Mouse (Mus musculus) thymus, postnatal 10 days (tissue): ENCODE measurements around the gene Crtap.
"Not testable (repeated sequence)": the region's sequence is repeated elsewhere in the genome, so short reads cannot be mapped to it uniquely, and the experiment has no call there.

Source experiments
- DNase-seq, 2 experiments: peaks; one replicate each; pipeline ENCODE4 v3.0.0; 2021; ENCODE audit warnings: low spot score in 2 of 2

The Crtap gene

GRCm38 (mm10) chr9:114395258-114395657 lies 4.8 kb upstream of the Crtap start:
- DNase-seq = no peak

GRCm38 (mm10) chr9:114394677-114395076 lies 4.2 kb upstream of the Crtap start:
- no peak for DNase-seq

GRCm38 (mm10) chr9:114394136-114394535 lies 3.7 kb upstream of the Crtap start:
- DNase-seq = not testable (repeated sequence)

DNA sequence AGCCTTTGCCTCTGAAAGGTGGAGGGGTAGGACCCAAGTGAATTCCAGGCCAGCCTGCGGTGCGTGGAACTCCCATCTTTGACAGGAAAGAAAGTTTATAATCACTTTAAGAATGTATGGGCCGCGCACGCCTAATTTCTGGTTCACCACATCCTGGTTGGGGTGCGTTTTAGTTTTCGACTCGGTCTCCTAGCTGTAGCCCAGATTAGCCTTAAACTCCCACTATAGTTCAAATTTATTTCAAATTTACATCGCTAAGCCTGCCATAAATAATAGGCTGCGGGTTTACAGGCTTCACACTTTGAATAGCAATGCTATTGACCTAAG lies 237 bp upstream of the Crtap start:
- no peak for DNase-seq

DNA sequence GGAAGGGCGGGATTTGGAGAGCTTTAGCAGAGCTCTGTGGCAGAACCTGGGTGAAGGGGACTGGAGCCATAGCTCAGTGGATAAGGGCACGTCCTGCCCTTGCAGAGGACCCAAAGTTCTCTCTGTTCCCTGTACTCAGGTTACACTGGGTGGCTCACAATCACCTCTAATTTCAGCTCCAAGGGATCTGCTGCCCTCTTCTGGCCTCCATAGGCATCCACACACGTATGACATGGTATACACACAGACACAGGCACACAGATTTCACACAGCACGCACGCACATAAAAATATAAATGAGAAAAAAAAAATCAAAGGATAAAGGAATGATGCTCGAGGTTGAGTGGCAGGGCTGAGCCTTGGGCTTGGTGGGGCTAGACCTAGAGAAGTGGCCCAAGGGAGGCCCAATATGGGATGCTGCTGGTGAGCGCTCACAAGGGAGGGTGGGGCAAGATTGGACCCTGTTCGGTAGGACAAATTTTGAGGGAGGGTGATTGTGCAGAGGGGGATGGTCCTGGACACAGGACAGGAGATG lies 1.0 kb downstream of the Crtap start:
- DNase-seq = no peak

DNA sequence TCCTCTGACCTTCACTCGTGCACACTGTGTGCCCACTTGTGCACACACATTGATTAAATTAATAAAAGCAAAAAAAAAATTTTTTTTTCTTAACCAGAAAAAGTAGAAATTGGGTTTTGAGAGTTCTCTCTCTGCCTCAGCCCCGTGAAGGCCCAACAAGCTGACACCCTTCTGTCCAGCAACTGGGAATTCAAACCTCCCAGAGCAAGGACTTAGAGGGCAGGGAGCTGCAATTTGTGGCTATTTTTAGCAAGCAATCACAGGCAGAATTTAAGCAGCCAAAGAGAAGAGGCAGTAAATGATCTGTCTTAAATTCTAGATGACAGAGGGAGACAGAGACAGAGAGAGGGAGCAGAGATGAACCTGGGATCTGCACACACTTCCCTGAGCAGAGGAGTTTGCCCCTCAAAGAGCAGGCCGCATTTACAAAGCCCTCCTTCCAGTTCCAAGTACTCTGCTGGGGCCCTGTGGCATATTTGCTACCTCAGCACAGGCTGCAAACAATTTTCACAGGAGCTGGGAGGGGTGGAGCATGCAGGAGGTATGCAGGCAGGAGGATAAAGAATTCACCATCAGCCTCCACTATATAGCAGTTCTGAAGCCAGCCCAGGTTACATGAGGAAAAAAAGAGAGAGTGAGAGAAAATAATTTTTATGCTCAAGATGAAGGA lies 1.6 kb downstream of the Crtap start:
- no peak for DNase-seq

DNA sequence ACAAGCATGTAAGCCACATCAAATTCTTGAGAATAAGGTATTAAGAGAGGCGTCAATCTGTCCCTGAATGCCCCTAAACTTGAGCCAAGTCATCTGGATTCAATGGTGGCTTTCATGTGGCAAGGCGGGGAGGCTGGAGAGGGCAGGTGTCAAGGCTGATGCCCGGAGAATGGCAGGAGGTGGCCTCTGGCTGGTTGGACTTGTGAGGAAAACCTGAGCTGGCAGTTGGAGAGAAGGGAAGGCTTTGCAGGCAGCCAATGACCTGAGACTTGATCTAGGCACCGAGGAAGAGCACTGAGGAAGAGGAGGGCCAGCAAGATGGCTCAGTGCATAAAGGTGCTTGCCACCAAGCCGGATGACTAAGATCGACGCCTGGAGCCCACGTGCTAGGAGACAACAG lies 2.2 kb downstream of the Crtap start:
- no peak for DNase-seq

GRCm38 (mm10) chr9:114387086-114387485 lies 3.4 kb downstream of the Crtap start:
- DNase-seq = no peak

DNA sequence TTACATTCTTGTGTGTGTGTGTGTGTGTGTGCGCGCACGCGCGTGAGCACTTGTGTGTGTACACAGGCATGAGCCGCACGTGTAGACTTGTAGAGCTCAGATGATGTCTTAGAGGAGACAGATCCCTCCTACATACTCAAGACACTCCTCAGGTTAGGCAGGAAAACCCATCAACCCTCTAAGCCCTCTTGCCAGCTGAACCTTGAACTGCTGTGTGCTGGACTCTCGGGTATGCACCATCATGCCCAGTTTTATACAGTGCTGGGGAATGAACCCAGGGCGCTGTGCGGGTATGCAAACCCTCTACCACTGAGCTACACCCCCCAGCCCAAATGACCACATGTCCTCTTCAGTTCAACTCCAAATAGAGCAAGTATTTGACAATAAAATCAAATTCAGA lies 5.3 kb downstream of the Crtap start:
- no peak for DNase-seq

- DNase-seq = no peak
These were observed 5.8 kb downstream of the Crtap start for GRCm38 (mm10) chr9:114384691-114385090.

- no peak for DNase-seq
These were observed 7.4 kb downstream of the Crtap start for GRCm38 (mm10) chr9:114382936-114383710.

DNA sequence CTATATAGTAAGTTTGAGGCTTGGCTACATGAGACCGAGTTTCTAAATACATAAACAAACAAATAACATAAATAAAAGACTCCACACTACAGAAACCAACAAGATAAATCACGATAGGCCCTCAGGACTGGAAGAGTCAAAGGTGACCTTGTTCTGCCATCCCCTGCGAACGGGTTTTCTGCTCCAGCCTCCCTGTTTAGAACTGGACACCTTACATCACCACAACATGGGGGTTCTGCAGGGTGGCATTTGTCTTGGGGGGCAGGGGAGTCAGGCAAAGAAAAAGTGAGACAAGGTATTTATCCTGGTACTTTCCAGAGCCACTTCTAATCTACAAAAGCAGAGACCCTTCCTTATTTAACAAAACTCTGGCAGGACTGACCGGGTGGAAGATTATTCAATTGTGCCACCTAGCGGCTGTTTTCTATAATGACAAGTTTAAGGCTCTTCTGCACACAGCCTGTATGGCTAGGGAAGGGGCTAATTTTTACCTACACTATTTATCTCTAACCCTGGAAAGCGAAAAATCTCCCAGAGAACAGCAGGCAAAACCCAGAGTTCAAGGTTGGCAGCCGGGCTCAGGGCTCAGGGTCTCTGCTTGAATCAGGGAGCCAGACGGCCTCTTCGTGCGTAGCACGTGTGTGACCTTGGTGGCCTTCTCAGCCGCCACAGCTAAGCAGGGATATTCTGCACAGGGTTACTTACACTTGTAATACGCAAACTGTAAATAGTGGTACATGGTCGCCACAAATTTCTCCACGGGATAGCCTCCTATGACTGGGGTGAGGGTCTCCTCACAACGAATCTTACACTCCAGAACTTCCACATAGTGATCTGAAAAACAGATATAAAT lies 9.4 kb downstream of the Crtap start:
- peak in 1 of 2 experiments; percentile 45 for DNase-seq

DNA sequence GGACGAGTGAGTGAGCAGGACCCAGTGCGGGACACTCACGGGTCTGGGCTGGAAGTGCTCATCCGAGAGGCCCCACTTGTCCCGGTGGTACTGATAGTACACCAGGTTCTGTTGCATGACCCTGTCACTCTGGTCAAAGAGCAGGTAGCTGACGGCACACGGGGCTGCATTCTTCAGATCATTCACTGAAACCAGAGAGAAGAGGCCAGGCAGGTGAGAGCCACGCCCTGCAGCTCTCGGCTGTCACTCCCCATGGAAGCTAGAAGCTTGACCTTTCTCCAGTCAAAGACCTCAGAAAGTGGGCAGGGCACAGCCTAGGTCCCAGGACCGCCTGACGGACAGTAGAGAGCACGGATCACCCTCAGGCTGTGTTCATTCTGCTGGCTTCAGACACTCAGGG lies 10.6 kb downstream of the Crtap start:
- DNase-seq = no peak

GRCm38 (mm10) chr9:114377168-114377567 lies 13.3 kb downstream of the Crtap start:
- no peak for DNase-seq

DNA sequence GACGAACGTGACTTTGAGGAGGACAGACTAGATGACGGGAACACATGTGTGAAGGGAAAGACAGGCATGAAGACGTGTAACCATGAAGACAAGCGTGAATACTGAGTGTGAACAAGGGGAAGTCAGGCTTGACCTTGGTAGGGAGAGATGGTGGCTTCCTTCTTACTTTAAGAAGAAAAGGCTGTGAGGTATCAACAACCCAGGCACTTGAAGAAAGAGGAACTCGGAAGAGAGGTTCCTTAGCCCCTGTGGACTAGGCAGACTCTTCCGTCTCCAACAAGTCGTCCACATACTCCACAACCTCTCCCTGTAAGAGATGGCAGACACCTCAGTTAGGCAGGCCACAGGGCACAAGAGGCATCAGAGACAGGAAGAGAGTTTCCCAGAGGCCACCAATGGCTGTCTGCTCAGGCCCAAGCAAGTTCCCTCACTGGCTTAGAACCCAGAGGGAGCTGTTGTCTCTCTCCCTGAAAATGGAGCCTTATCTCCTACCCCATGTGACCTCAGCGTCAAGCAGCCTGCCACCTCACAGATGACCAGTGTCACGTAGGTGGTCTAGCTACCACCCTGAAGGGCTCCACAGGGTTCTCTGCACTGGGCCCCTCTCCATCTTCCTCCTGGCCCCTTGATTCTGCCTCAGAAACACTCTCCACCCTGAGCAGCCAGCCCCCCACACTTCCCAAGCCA lies 15.1 kb downstream of the Crtap start:
- no peak for DNase-seq

- DNase-seq = peak in 1 of 2 experiments; percentile 62
These were observed 18.8 kb downstream of the Crtap start for GRCm38 (mm10) chr9:114371717-114372116.

DNA sequence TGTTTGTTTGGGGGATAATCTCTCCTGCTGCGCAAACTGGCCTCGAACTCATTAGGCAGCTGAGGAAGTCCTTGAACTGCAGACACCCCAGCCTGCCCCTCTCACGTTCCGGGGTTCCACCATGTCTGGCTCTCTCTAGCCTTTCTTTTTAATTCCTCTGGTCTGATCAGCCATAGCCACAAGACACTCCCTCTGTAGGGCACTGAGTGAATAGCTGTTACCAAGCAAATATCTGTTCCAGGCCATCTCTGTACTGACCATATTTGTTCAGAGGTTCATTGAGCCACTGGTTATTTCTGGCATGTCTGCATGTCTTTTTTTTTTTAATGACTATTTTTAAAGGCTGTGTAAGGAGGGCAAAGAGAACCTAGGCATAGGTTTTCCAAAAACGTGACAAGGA lies 21.1 kb downstream of the Crtap start:
- not testable (repeated sequence) for DNase-seq

DNA sequence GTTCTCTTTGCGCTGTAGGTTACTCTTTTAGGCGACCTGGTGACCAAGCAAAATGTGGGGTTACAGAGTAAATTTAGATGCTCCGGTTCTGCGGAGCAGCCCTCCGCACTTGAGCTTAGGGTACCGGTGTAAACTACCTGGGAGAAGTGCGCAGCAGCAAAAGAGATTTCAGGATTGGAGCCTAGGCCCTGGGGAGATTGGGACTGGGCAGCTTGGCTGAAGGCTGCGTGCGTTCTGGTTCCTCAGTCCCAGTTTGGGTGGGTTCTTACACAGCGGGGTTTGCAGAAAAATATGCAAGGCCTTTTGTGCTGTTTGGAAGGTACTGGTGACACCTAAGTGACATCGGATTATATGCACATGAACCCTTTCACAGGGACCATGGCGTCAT lies 22.0 kb downstream of the Crtap start:
- no peak for DNase-seq

DNA sequence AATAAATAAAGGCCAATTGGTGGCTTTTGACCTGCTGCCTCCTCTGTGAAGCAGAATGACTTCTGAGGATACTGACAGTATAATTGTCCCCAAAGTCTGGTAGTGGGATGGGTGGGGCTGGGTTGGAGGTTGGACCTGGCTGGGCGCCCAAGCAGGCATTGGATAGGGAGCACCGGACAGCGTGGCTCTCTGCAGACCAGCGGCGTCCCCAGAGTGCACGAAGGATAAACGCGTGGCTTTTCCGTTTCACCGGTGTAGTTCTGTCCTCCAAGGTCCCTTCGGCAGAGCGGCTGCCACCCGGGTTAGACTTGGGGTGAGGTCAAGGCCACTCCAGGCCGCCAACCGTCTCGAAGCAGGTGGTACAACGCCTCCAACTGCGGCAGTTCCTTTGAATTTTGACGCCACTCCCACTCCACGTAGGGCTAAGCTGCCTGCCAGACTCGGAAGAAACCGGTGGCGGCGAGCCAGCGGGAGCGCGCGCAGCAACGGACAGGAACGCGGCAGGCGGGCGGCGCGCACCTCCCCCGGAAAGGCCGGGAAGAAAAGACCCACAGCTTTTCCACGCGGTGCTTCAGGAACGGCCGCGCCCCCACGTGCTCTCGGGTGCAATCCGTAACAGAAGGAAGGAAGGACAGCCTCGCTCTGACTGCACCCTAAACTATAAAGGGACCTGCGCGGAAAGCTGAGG lies 22.5 kb downstream of the Crtap start:
- peak; percentile 48 to 59 for DNase-seq

DNA sequence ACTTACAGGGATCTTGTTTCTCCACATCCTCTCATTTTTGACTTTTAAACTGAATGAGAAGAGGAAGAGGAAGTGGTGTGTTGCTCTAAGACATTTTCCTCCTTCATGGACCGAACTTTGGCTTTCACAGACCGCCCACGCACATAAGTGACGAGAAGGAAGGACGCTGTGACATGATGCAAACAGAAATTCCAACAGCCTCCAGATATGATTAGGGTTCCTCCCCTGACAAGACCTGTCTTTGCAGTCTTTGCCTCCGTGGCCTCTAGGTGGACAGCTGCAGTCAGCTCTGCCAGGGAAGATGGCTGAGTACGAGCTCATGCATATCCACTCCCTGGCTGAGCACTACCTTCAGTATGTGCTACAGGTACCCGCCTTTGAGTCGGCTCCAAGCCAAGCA lies 60.6 kb downstream of the Crtap start, which contains the start of gene Bcl2a1c:
TSS of gene Bcl2a1c (plus strand) at position 281 of the 400 bp plus-strand sequence.
- DNase-seq = not testable (repeated sequence)

DNA sequence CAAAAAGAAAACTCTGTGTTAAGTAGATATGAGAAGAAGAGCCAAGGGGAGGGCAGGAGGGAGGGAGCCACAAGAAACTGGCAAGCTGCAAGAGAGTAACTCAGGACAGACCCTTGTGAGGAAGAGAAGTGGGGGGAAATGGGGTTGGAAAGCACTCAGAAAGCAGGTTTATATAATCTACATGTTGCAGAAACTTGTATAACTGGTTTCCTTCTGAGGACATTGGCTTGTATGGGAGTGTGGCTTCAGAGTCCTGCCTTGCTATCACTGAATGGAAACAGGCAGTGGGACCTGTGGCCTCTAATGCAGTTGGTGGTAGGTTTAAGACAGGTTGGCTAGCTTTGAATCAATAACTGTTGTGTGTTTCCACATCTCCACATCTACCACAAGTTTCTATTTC lies 62.1 kb downstream of the Crtap start:
- DNase-seq = not testable (repeated sequence)
